Mouse (Mus musculus) spleen, adult 2 months (tissue): Measurements from ENCODE around the gene Scg5.

Source experiments
- CTCF ChIP-seq: fragments of 200-500 bp; IDR thresholded peaks from 2 replicates; pipeline ENCODE4 v1.5.1; 2011; ENCODE audit warnings: mild to moderate bottlenecking, inconsistent platforms; ENCODE audit not compliant: insufficient read depth, insufficient read length, insufficient replicate concordance; ENCODE audit errors: extremely low read depth
- POLR2A ChIP-seq: fragments of 200-500 bp; IDR thresholded peaks from 2 replicates; pipeline ENCODE4 v1.6.1; 2011; ENCODE audit warnings: low read depth, low read length, inconsistent platforms

DNA sequence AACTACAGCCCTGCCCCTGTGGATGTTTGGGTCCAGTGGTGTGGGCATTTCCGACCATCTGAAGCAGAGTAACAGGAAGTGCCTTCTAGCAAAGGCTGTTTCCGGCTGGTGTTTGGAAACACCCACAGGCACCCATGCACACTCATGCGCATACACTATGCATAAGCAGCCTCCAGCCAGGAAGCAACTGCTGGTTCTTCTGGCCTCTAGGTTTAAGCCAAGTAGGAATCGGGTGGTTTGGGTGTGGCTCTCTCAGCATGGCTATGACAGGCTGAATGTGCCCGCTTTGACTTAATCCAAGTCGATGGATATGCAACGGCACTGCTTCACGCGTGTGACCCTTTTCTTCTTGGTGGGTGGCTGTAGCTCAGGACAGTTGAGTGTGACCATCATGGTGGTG lies 79.6 kb downstream of the Scg5 start:
- TF ChIP-seq CTCF (no peak), POLR2A (no peak)
